Mouse (Mus musculus) spleen, postnatal 36 days (tissue): ENCODE data around the gene Rnls.
A peak's percentile ranks its signal among the peaks of the same experiment; 100 is the strongest.

ENCODE experiments used
- DNase-seq, 2 experiments: peaks; one replicate each; pipeline ENCODE4 v3.0.0; 2022; ENCODE audit warnings: low spot score in 2 of 2, mixed read lengths in 1 of 2

Gene Rnls

DNA sequence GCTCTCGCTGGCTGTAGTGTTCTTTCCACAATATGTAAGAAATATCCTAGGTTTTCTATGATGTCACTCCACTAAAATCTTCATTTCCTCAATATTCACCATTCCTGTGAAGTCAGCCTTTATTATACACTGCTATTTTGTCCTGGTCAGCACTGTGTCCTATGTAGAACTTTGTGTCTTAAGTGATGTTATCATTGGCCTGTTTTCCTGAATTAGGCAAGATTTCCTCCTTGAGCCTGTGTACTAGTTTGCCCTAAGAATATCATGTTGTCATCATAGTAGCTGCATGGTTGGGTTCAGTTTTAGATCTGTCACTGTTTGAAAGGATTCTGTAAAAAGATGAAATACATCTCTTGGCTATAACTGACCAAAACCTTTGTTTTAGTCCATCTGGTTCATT lies 203.3 kb downstream of the Rnls start:
- no peak for DNase-seq

DNA sequence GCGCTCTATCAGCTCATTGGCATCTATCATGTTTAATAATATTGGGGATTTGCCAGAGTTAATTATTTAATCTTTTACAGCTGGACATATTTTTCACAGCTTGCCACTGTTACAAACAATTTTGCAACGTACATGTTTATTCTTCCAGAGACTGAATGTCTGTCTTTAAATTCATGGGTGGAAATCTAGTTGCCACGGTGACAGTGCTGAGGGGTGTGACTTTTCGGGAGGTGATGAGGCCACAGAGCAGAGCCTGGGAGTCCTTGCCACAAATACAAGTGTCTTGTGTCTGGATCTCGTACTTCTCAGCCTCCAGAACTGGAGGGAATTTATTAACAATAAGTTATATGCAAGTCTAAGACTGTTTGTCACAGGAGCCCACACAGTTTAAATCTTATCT lies 212.5 kb downstream of the Rnls start:
- no peak for DNase-seq

- DNase-seq = no peak
Observed at GRCm38 (mm10) chr19:33178866-33179265, 213.2 kb downstream of the Rnls start.

DNA sequence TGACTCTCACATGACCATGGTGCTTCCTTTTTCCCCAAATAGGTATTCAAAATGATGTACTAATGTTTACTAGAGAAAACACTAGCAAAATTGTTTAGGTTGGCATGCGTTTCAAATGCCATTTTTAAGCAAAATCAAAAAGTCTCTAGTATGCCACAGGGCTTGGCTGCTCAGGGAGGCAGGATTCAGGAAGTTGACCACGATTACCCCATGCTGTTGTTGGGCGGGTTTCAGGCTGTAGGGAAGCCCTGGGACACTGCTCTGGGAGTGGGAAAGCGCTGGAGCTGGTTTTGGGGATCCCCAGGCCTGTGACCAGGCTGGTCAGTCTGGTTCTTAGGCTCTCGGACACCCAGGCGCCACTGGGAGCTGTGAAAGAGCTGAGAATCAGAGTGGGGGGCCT lies 213.7 kb downstream of the Rnls start:
- no peak for DNase-seq

- DNase-seq = no peak
Observed at GRCm38 (mm10) chr19:33173991-33174390, 218.1 kb downstream of the Rnls start.

- no peak for DNase-seq
Observed at GRCm38 (mm10) chr19:33169881-33170280, 222.2 kb downstream of the Rnls start.

DNA sequence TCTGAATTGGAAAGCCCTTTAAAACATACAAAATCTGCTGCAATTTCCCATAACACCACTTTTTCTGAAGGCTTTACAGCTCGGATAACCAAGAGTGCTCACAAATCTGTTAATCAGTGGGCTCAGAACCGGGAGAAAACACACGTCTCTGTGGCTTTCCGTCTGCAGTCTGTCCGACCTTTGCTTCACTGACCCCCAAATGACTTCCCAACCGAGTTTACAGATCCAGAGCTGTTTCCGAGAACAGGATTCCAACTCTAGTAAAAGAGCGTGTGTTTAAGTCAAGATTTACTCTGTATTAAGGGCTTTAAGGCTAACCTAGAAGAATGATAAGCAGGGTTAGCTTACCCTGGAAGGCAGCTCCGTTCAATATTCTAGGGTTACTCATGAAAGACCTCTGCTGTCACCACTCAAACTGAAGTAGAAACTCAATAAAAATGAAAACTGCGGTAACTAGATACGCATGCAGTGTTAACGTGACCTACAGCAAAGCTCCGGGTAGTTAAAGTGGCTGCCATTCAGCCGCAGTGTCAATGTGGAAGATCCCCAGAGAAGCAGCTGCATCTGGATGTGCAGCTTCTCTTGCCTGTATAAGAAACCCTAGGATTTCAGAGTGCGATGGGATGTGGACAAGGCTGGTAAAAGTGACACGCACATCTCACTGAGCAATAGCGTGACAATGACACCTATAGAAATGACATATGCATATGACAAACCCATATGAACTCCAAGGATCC lies 224.4 kb downstream of the Rnls start:
- DNase-seq = no peak

DNA sequence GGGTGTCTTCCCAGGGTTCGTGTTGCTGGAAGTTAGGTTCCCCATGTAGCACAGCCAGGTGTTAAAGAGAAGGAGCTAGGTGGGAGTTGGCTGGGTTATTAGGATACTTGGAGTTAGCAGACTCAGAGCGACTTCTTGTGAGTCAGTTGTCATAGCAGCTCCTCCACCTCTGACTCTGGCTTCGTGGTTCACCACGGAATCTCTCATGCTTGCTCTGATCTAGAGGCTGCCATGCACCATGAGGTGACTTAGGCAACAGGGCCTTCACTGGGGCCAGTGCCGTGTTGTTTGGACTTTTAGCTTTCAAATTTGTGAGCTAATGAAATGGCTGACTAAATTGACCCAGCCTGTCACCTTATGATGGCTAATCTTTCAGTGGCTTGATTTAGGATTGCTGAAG lies 227.3 kb downstream of the Rnls start:
- no peak for DNase-seq

DNA sequence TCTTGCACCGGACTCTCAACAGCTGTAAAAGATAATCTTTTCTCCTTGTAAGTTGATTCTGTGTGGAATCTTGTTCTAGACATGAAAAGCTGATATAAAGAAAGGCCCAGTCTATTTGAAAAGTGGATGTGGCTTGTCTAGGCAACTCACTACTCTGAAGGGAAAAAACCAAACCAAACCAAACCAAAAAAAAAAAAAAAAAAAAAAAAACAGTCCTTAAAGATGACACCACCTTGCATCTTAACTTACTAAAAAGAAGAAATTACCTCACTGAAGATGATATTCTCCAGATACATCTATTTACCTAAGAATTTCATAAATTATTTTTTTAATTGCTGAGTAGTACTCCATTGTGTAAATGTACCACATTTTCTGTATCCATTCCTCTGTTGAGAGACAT lies 230.2 kb downstream of the Rnls start:
- DNase-seq = no peak

DNA sequence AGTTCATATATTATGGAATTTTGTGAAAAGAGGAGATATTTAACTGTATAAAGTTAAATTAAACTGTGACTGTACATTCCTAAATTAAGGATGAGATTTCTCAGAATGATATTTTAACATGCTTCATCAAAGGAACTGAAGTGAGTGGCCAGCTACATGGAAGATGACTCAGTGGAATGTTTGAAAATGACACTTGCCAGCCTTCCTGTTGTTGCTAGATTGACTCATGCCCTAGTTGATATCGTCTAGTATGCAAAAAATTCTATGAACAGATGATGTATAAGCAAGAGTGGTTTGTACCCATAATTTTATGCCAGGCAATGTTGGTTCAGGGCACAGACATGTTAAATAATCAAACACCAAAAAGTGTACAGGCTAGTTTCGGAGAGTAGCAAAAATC lies 232.2 kb downstream of the Rnls start:
- no peak for DNase-seq

- DNase-seq = no peak
Observed at GRCm38 (mm10) chr19:33159192-33159591, 232.9 kb downstream of the Rnls start.

DNA sequence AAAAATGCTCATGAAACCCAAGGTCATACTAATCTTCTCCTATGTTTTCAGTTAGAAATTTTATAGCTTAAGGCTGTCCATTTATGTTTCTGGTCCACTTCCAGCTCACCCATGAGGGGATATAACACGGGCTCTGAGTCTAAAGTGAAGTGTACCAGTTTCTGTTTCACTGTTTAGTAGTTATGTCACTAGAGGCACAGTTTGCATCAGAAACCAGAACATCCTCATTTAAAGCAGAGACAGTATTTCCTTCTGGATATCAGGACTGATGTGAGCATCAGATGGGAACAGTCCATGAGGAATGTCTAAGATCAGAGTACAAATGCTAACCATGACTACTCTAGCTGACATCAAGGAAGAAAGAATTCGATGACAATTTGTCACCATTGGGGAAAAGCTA lies 233.9 kb downstream of the Rnls start:
- no peak for DNase-seq

DNA sequence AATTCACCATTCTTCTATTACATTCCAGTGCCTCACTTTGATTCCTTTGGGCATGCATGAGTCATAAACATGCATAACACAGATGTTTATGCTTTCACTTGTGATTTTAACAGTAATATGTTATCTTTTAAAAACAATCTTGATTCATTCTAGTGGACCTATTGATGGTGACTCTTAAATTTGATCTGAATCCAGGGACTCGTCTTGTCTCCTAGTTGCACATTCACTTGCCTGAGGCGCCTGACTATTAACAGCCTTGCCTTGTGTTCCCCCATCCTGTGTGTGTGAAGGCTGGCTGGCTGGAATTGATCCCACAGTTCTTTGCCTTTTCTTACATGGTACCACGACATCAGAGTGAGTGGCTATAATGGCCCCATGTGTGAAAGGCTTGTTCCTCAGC lies 243.7 kb downstream of the Rnls start:
- no peak for DNase-seq

DNA sequence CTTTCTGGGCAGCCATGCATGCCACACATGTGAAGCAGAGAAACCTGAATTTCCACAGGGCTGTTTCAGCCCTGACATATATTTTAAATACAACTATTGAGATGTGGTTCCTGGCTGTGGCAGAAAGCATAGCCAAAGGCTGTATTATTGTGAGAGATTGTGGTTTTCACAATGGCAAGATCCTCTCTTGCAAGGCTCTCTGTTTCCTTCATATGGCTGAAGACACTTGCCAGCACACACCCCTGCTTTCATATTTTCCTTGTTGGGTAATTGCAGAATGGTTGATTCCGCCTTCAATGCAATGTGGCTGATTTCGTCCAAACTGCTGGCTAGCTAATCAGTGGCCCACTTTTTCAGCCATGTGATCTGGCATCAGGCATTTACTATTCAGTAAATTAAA lies 248.9 kb downstream of the Rnls start:
- no peak for DNase-seq

- DNase-seq = no peak
Observed at GRCm38 (mm10) chr19:33137316-33137715, 254.8 kb downstream of the Rnls start.

DNA sequence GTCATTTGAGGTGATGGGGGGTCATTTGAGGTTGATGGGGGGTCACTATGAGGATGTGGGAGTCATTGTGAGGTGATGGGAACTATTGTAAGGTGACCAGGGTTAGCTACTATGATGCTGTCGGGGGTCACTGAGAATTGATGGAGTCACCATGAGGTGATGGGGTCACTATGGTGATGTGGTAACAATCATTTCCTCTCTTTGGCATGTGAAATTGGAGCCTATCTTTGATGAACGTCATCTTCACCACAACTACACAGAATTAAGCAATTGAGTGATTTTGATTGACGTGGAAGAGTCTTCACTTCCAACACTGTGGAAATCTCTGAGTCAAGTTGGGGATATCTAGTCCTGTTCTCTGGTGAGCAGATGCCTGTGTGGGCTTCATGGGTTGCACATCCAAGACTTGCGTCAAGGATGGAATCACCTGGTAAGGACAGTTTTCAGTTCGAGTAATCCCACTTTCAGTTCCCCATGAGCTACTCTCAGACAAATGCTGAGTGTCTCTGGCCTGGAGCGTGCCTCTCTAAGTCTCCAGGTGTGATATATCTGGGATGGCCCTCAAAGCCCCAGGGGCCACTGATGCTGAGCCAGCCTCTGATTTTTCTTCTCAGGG lies 269.4 kb downstream of the Rnls start:
- no peak for DNase-seq

DNA sequence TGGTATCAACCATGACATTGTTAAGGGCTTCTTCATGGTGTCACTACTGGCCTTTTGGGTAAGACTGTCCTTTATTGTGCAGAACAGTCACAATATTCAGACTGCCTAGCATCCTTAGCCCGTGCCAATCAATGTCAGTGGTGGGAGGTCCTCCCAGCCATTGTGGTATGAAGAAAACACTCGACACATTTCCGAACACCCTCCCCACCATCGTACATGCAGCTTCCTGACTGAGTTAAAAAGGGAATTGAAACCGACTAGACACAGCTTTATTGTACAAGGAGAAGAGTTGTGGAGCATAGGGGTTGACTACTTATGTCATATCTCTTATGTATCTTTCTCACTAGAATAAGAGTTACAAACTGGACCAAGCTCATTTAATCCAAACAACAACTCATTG lies 272.1 kb downstream of the Rnls start:
- peak; percentile 79 to 81 for DNase-seq

DNA sequence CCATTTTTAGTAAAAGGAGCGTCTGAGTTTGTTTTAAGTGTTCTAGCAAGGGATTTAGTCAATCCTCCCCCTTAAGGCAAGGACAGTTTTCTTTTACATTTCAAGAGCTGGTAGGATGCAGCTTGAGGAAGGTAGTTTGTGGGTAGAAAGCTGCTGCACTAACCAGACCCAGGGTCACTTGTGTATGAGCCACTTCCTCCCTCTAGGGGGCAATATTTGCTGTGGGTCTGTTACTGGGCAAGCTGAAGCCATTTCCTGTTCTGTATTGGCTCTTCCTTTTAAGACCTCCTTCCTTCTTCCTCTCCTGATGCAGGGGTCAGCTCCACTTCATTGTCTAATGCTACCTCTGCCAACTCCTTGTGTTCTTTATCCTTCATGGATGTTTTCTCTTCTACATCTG lies 273.2 kb downstream of the Rnls start:
- peak; percentile 70 to 76 for DNase-seq

DNA sequence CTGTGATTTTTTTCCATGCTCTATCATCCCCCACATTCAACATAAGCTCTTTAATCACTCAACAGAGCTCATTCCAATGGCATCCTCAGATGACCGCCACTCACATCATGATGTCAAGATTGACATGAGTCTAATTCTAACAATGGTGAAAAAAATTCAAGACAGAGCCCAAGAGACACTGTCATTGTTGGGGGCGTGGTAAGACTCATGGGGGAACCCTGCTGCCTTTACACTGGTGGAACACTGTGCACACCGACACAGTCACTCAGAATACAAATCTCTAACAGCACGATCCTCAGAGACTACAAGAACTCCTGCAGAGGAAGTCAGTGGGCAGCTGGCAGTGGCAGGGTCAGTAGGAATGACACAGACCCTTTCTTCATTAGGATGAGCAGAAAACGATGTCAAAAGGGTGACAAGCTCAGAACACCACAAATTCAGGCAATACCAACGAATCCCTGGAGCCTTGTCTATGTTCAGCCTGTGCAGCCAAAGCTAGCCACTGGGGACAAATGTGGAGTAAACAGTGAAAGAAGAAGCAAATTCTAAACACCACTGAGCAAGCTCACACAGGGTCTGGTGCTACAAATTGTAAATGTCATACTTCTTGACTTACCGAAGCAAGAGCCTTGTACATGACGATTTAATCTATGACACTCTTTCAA lies 277.3 kb downstream of the Rnls start:
- no peak for DNase-seq

DNA sequence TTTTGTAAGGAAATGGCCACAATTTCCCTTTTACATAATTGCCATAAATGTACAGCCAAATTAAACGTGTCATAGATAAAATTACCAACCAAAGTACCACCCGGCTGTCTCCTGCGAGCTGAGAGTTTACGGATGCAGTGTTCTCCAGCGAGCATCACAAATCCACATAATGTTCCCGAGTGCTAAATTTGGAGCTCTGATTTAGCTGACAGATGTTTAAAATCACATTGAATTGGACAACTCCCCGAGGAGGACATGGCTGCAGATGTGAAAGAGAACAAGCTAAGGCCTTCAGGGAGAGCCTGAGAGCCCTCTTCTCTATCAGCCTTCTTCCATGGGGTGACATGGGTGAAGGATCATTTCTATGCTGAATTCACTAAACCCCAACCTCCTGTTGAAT lies 278.3 kb downstream of the Rnls start:
- DNase-seq = no peak

GRCm38 (mm10) chr19:33110404-33110803 lies 281.7 kb downstream of the Rnls start:
- DNase-seq = no peak

DNA sequence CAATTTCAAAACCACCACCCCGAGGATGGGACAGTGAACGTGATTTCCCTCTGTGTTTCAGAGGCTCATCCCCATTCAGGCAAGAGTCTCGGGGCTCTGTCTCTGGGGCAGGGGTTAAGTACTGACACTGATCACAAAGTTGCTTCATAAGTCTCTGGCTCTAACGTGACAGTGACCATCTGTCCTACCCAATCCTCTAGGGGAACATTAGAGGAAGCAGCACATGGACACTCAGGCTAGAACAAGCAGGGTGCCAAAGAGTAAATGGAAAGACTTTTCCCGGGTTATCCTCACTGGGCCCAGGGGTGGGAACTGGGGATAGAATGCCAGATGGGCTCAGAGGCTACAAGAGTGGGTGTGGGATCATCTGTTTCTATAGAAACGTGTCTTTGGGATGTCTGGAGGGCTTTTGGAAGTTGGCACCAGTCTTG lies 282.1 kb downstream of the Rnls start:
- DNase-seq = no peak

GRCm38 (mm10) chr19:33109141-33109540 lies 283.0 kb downstream of the Rnls start:
- DNase-seq = no peak
